Mouse (Mus musculus) stomach, embryonic 14.5 days (tissue): ENCODE results near the gene Deaf1. TPM values are rescaled to one million over a fixed set of nuclear protein-coding genes. Genes with fewer than 3 reads are reported as not detected.
A peak's percentile ranks its signal among the peaks of the same experiment; 100 is the strongest.

ENCODE experiments used
- ATAC-seq: fragments of 200-750 bp; cut with Nextera tagmentation; 2 replicates; pipeline ENCODE4 v1.8.0; 2017; ENCODE audit warnings: low read depth, moderate TSS enrichment; ENCODE audit not compliant: insufficient number of reproducible peaks, insufficient read depth, low FRiP score
- H3K27ac ChIP-seq: fragments of 300-500 bp; sonication (generic); 2 replicates; pipeline ENCODE4 v1.5.1; 2014; ENCODE audit warnings: mild to moderate bottlenecking, low read length, moderate library complexity, mixed read lengths
- H3K27me3 ChIP-seq: fragments of 300-500 bp; sonication (generic); 2 replicates; pipeline ENCODE4 v1.6.1; 2014; ENCODE audit warnings: low read length, control low read depth, mixed read lengths; ENCODE audit not compliant: control insufficient read depth, insufficient read depth
- H3K36me3 ChIP-seq: fragments of 300-500 bp; sonication (generic); 2 replicates; pipeline ENCODE4 v1.6.1; 2014; ENCODE audit warnings: mild to moderate bottlenecking, control low read depth, low read length, moderate library complexity, mixed read lengths; ENCODE audit not compliant: control insufficient read depth, insufficient read depth
- H3K4me1 ChIP-seq: fragments of 300-500 bp; sonication (generic); 2 replicates; pipeline ENCODE4 v1.6.1; 2014; ENCODE audit warnings: low read length, control low read depth, mixed read lengths; ENCODE audit not compliant: control insufficient read depth, insufficient read depth
- H3K4me2 ChIP-seq: fragments of 300-500 bp; sonication (generic); replicated peaks from 2 replicates; pipeline ENCODE4 v1.6.1; 2014; ENCODE audit warnings: low read depth, low read length, control low read depth
- H3K4me3 ChIP-seq: fragments of 300-500 bp; sonication (generic); 2 replicates; pipeline ENCODE4 v1.5.1; 2014; ENCODE audit warnings: low read depth, low read length, control low read depth
- H3K9ac ChIP-seq: fragments of 300-500 bp; sonication (generic); replicated peaks from 2 replicates; pipeline ENCODE4 v1.6.1; 2014; ENCODE audit warnings: low read depth, mild to moderate bottlenecking, control low read depth, low read length, moderate library complexity, mixed read lengths
- H3K9me3 ChIP-seq: fragments of 300-500 bp; sonication (generic); 2 replicates; pipeline ENCODE4 v1.6.1; 2016; ENCODE audit warnings: low read depth, low read length, control low read depth; ENCODE audit not compliant: control insufficient read depth
- WGBS: fragments of 180-500 bp; shearing (Covaris S2); extraction: QIAGEN DNeasy Blood & Tissue Kit; methylation state at CpG from one replicate; pipeline ENCODE4 v1.1.7; 2014; 5-methylcytosine and 5-hydroxymethylcytosine counted together
- polyA plus RNA-seq: library from polyadenylated mRNA; unstranded; fragments of >200 nt; fragmentation: Nextera tagmentation; extraction: Ambion mirVana; gene quantifications from 2 replicates; pipeline ENCODE4 v1.2.1, GENCODE M21; 2014

Deaf1 gene
- polyA plus RNA-seq, result 80.2 and 82.9 TPM in 2 replicates

- H3K9me3 ChIP-seq, result no peaks in the 10 kb centered on the region
- no peaks in the 10 kb centered on the region for H3K27me3 ChIP-seq
- peak; percentile 95 for ATAC-seq
- peak within 1 kb of the TSS; percentile 87 for H3K9ac ChIP-seq
- H3K4me2 ChIP-seq, result peak within 1 kb of the TSS; percentile 100
- under 1% methylated on average over 105 of the region's 105 CpGs for WGBS
- H3K4me3 ChIP-seq, result peak within 1 kb of the TSS; percentile 65
- H3K27ac ChIP-seq, result peak within 1 kb of the TSS; percentile 99
- H3K36me3 ChIP-seq, result peaks cover 15% of the 10 kb centered on the region
- H3K4me1 ChIP-seq, result peaks cover 14% of the 10 kb centered on the region
These were observed at the start of gene Deaf1, which contains the start of gene Tmem80 for GRCm38 (mm10) chr7:141327469-141328372. Gene Deaf1, minus strand, starts transcription at chr7:141327690. Gene Tmem80, plus strand, starts transcription at chr7:141327739.

GRCm38 (mm10) chr7:141374399-141374798, 46.9 kb upstream of the Deaf1 start:
- H3K27me3 ChIP-seq, result no peaks in the 10 kb centered on the region
- no peak overlapping the region for H3K4me3 ChIP-seq
- no peaks in the 10 kb centered on the region for H3K9me3 ChIP-seq
- no peak overlapping the region for H3K27ac ChIP-seq
- no peak for ATAC-seq
- H3K4me1 ChIP-seq, result no peaks in the 10 kb centered on the region
- H3K9ac ChIP-seq, result no peak overlapping the region
- H3K36me3 ChIP-seq, result no peaks in the 10 kb centered on the region
- no peak overlapping the region for H3K4me2 ChIP-seq

- no peaks in the 10 kb centered on the region for H3K27me3 ChIP-seq
- H3K9me3 ChIP-seq, result no peaks in the 10 kb centered on the region
- no peak overlapping the region for H3K9ac ChIP-seq
- no peak for ATAC-seq
- H3K4me3 ChIP-seq, result no peak overlapping the region
- H3K27ac ChIP-seq, result no peak overlapping the region
- WGBS, result 83% methylated on average over 6 of the region's 6 CpGs
- no peak overlapping the region for H3K4me2 ChIP-seq
- no peaks in the 10 kb centered on the region for H3K36me3 ChIP-seq
- no peaks in the 10 kb centered on the region for H3K4me1 ChIP-seq
These were observed 46.1 kb upstream of the Deaf1 start for GRCm38 (mm10) chr7:141373611-141374010.

GRCm38 (mm10) chr7:141371942-141372595, 44.6 kb upstream of the Deaf1 start:
- no peak overlapping the region for H3K4me2 ChIP-seq
- no peaks in the 10 kb centered on the region for H3K27me3 ChIP-seq
- no peak overlapping the region for H3K9ac ChIP-seq
- no peak overlapping the region for H3K4me3 ChIP-seq
- no peaks in the 10 kb centered on the region for H3K36me3 ChIP-seq
- no peaks in the 10 kb centered on the region for H3K9me3 ChIP-seq
- WGBS, result 39% methylated on average over 6 of the region's 6 CpGs
- H3K27ac ChIP-seq, result no peak overlapping the region
- no peak for ATAC-seq
- no peaks in the 10 kb centered on the region for H3K4me1 ChIP-seq

DNA sequence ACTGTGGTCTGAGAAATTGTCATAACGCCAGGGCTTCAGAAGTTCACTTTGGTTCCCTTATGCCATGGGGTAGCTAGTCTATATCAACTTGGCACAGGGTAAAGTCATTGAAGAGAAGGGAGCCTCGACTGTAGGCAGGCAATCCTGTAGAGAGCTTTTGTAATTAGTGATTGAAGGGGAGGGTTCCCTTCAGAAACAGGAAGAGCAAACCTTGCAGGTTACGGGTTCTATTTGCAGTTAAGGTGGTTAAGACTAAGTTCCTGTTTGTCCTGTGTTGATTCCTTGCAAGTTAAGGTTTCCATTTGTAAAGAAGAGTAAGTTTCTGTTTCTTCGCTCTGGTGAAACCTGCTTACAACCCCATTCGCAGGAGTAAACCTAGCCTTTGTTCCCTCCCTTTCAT, 42.4 kb upstream of the Deaf1 start:
- ATAC-seq, result no peak
- WGBS, result 67% methylated on average over 5 of the region's 5 CpGs
- H3K4me2 ChIP-seq, result no peak overlapping the region

DNA sequence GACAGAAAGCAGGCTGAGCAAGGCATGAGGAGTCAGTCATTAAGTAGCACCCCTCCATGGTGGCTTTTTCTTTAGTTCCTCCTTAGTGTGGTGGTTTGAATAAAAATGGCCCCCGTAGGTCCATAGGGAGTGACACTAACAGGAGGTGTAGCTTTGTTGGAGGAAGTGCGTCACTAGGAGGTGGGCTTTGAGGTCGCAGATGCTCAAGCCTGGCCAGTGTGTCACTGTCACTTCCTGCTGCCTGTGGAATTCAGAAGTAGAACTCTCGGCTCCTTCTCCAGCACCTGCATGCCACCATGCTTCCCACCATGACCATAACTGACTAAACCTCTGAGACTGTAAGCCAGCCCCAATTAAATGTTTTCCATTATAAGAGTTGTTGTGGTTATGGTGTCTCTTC, 39.9 kb upstream of the Deaf1 start:
- no peak overlapping the region for H3K4me3 ChIP-seq
- H3K27me3 ChIP-seq, result no peaks in the 10 kb centered on the region
- no peak overlapping the region for H3K9ac ChIP-seq
- H3K9me3 ChIP-seq, result no peaks in the 10 kb centered on the region
- H3K36me3 ChIP-seq, result no peaks in the 10 kb centered on the region
- H3K4me1 ChIP-seq, result no peaks in the 10 kb centered on the region
- ATAC-seq, result no peak
- 78% methylated on average over 4 of the region's 4 CpGs for WGBS
- no peak overlapping the region for H3K27ac ChIP-seq
- no peak overlapping the region for H3K4me2 ChIP-seq

More for the DNA sequence above, 42.4 kb upstream of the Deaf1 start:
- Histone ChIP-seq H3K27ac (no peak overlapping the region), H3K36me3 (no peaks in the 10 kb centered on the region), H3K27me3 (no peaks in the 10 kb centered on the region), H3K4me3 (no peak overlapping the region), H3K9ac (no peak overlapping the region), H3K9me3 (no peaks in the 10 kb centered on the region), H3K4me1 (no peaks in the 10 kb centered on the region)

DNA sequence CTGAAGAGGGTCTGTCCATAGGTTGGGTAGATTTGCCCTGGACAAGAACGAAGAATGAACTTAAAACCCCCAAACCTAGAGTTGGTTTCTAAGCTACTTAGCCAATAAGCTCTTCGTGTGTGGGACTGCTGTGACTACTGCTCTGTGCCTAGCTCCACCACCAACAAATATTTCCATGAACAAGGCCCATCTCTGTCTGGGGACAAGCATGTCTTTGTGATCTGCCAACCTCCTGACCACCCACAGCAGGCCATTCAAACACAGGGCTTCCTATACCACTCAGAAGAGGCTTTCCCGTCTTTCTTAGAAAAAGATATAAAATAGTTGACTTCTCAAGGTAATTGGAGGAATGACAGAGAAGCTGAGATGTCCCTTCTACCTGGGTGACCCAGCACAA, 37.6 kb upstream of the Deaf1 start:
- Histone ChIP-seq H3K4me2 (no peak overlapping the region), H3K9ac (no peak overlapping the region), H3K4me3 (no peak overlapping the region), H3K9me3 (no peaks in the 10 kb centered on the region), H3K27me3 (no peaks in the 10 kb centered on the region), H3K4me1 (no peaks in the 10 kb centered on the region), H3K36me3 (no peaks in the 10 kb centered on the region), H3K27ac (no peak overlapping the region)
- no peak for ATAC-seq
- WGBS, result 66% methylated on average over 3 of the region's 3 CpGs

- no peak overlapping the region for H3K4me3 ChIP-seq
- peak; percentile 54; the same call in 1 of the 2 replicates for ATAC-seq
- no peaks in the 10 kb centered on the region for H3K27me3 ChIP-seq
- 81% methylated on average over 5 of the region's 5 CpGs for WGBS
- H3K36me3 ChIP-seq, result no peaks in the 10 kb centered on the region
- H3K9me3 ChIP-seq, result no peaks in the 10 kb centered on the region
- H3K27ac ChIP-seq, result no peak overlapping the region
- H3K9ac ChIP-seq, result no peak overlapping the region
- H3K4me2 ChIP-seq, result no peak overlapping the region
- no peaks in the 10 kb centered on the region for H3K4me1 ChIP-seq
These were observed 37.0 kb upstream of the Deaf1 start for GRCm38 (mm10) chr7:141364349-141365048.
